Mouse (Mus musculus): ENCODE data around the gene Adgrv1. TPM values are rescaled to one million over a fixed set of nuclear protein-coding genes. Genes with fewer than 3 reads are reported as not detected.

Adgrv1 gene
- polyA plus RNA-seq, 1 experiment from 2014 or later: 4.3 TPM

DNA sequence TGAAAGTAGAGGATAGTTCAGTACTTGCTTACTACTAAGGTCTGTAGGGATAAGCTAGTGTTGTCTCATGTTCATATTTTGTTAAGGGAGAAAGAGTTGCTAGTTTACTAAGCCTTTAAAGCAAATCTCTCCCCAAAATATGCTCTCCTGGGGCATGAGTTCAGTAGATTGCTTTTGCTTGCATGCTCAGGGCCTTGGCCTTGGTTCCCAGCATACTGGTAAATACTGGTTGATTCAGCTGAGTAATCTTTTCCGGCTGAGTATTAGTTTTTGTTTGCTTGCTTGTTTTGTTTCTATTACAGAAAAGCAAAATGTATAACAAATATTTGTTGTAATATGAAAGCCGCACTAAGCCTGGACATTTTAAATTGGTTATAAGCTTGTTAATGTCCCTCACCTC, 422.4 kb downstream of the Adgrv1 start:
- Histone ChIP-seq H3K27me3 (ENCODE audit: insufficient read depth, low read length) (no peaks in the 10 kb centered on the region), H3K4me3 (ENCODE audit: low read length) (no peak overlapping the region), H3K4me1 (ENCODE audit: insufficient read depth, low read length) (peaks cover 7% of the 10 kb centered on the region; the same call in 1 of the 2 replicates), H3K27ac (ENCODE audit: low read length) (no peak overlapping the region), H3K9me3 (ENCODE audit: low read length) (no peaks in the 10 kb centered on the region), H3K9ac (replicated peaks; ENCODE audit: low read length) (no peak overlapping the region), H3K36me3 (ENCODE audit: insufficient read depth, low read length) (no peaks in the 10 kb centered on the region), H3K4me2 (replicated peaks; ENCODE audit: low read depth, low read length) (no peak overlapping the region)
- 95% methylated on average over 2 of the region's 2 CpGs for WGBS
- no peak for ATAC-seq (ENCODE audit: low FRiP score, low TSS enrichment)

- WGBS: 85% methylated on average over 3 of the region's 3 CpGs
- H3K4me3 ChIP-seq (ENCODE audit: low read length): no peak overlapping the region
- H3K27ac ChIP-seq (ENCODE audit: low read length): no peak overlapping the region
Observed at GRCm38 (mm10) chr13:81209815-81210214, 423.1 kb downstream of the Adgrv1 start.

DNA sequence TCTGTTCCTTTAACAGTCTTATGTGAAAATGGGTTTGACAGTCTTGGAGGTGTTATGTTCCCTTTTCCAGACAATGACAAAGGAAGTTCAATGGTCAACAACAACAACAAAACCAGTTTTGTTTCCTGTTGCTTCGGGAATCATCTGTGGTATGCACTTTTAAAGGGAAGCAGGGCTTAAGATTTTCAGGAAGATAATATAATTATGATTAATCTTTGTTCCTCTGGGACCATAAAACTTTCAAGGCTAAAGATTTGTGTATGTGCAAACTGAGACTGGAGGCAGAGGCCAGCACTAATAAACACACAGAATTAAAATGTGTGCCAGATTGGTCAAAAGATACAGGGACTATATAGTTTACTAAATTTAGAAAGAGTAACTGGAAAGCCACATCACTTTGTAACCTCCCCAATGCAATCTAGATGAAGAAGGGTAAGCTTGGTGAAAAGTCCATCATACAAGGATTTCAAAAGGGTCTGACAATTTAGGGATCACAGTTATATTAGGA, 424.8 kb downstream of the Adgrv1 start:
- peak; percentile 73; the same call in 1 of the 2 replicates for ATAC-seq (ENCODE audit: low FRiP score, low TSS enrichment)
- peaks cover 7% of the 10 kb centered on the region; the same call in 1 of the 2 replicates for H3K4me1 ChIP-seq (ENCODE audit: insufficient read depth, low read length)
- no peaks in the 10 kb centered on the region for H3K27me3 ChIP-seq (ENCODE audit: insufficient read depth, low read length)
- WGBS: 37% methylated on average over 1 of the region's 1 CpGs
- no peaks in the 10 kb centered on the region for H3K9me3 ChIP-seq (ENCODE audit: low read length)
- H3K27ac ChIP-seq (ENCODE audit: low read length): no peak overlapping the region
- no peak overlapping the region for H3K4me2 ChIP-seq (replicated peaks; ENCODE audit: low read depth, low read length)
- no peak overlapping the region for H3K9ac ChIP-seq (replicated peaks; ENCODE audit: low read length)
- no peak overlapping the region for H3K4me3 ChIP-seq (ENCODE audit: low read length)
- H3K36me3 ChIP-seq (ENCODE audit: insufficient read depth, low read length): no peaks in the 10 kb centered on the region

More at GRCm38 (mm10) chr13:81209815-81210214, 423.1 kb downstream of the Adgrv1 start:
- Histone ChIP-seq H3K4me1 (ENCODE audit: insufficient read depth, low read length) (peaks cover 7% of the 10 kb centered on the region; the same call in 1 of the 2 replicates), H3K9ac (replicated peaks; ENCODE audit: low read length) (no peak overlapping the region), H3K4me2 (replicated peaks; ENCODE audit: low read depth, low read length) (no peak overlapping the region), H3K27me3 (ENCODE audit: insufficient read depth, low read length) (no peaks in the 10 kb centered on the region), H3K36me3 (ENCODE audit: insufficient read depth, low read length) (no peaks in the 10 kb centered on the region), H3K9me3 (ENCODE audit: low read length) (no peaks in the 10 kb centered on the region)
- ATAC-seq (ENCODE audit: low FRiP score, low TSS enrichment): no peak

- Histone ChIP-seq H3K9ac (replicated peaks; ENCODE audit: low read length) (no peak overlapping the region), H3K9me3 (ENCODE audit: low read length) (no peaks in the 10 kb centered on the region), H3K27me3 (ENCODE audit: insufficient read depth, low read length) (no peaks in the 10 kb centered on the region), H3K36me3 (ENCODE audit: insufficient read depth, low read length) (no peaks in the 10 kb centered on the region), H3K4me2 (replicated peaks; ENCODE audit: low read depth, low read length) (no peak overlapping the region), H3K4me1 (ENCODE audit: insufficient read depth, low read length) (peaks cover 16% of the 10 kb centered on the region), H3K27ac (ENCODE audit: low read length) (0 out of 2 replicates have a peak overlapping the region, but pooled peaks have one; percentile 6), H3K4me3 (ENCODE audit: low read length) (no peak overlapping the region)
- WGBS: 44% methylated on average over 12 of the region's 12 CpGs
- no peak for ATAC-seq (ENCODE audit: low FRiP score, low TSS enrichment)
Observed at GRCm38 (mm10) chr13:81181966-81182908, 450.7 kb downstream of the Adgrv1 start.

- Histone ChIP-seq H3K4me3 (ENCODE audit: low read length) (no peak overlapping the region), H3K4me2 (replicated peaks; ENCODE audit: low read depth, low read length) (no peak overlapping the region), H3K4me1 (ENCODE audit: insufficient read depth, low read length) (peaks cover 16% of the 10 kb centered on the region), H3K9me3 (ENCODE audit: low read length) (no peaks in the 10 kb centered on the region), H3K36me3 (ENCODE audit: insufficient read depth, low read length) (no peaks in the 10 kb centered on the region), H3K9ac (replicated peaks; ENCODE audit: low read length) (no peak overlapping the region), H3K27me3 (ENCODE audit: insufficient read depth, low read length) (no peaks in the 10 kb centered on the region), H3K27ac (ENCODE audit: low read length) (no peak overlapping the region)
- WGBS: 31% methylated on average over 4 of the region's 4 CpGs
- no peak for ATAC-seq (ENCODE audit: low FRiP score, low TSS enrichment)
Observed at GRCm38 (mm10) chr13:81181459-81181858, 451.5 kb downstream of the Adgrv1 start.

DNA sequence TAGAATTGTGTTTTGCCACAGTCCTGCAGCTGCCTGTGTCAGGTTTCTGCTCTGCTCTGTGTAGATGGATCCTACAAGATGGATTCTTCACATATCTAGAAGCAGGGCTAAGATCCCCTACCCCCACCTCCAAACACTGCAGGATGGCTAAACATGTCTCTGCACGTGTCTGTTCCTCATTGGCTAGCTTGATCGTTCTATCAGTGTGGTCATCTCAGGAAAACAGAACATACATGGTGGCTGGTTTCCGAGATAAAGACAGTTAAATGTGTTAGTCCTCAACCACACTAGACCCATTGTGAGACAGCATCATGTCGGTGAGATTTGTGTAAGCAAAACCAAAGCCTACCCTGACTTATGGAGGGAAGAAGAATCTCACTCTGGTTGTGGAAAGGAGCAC, 456.1 kb downstream of the Adgrv1 start:
- no peaks in the 10 kb centered on the region for H3K9me3 ChIP-seq (ENCODE audit: low read length)
- H3K4me1 ChIP-seq (ENCODE audit: insufficient read depth, low read length): peaks cover 5% of the 10 kb centered on the region
- no peak for ATAC-seq (ENCODE audit: low FRiP score, low TSS enrichment)
- H3K9ac ChIP-seq (replicated peaks; ENCODE audit: low read length): no peak overlapping the region
- no peaks in the 10 kb centered on the region for H3K27me3 ChIP-seq (ENCODE audit: insufficient read depth, low read length)
- H3K27ac ChIP-seq (ENCODE audit: low read length): no peak overlapping the region
- no peak overlapping the region for H3K4me2 ChIP-seq (replicated peaks; ENCODE audit: low read depth, low read length)
- H3K4me3 ChIP-seq (ENCODE audit: low read length): no peak overlapping the region
- whole genome bisulfite sequencing: 89% methylated on average over 4 of the region's 4 CpGs
- no peaks in the 10 kb centered on the region for H3K36me3 ChIP-seq (ENCODE audit: insufficient read depth, low read length)

GRCm38 (mm10) chr13:81176071-81176470, 456.9 kb downstream of the Adgrv1 start:
- no peaks in the 10 kb centered on the region for H3K4me1 ChIP-seq (ENCODE audit: insufficient read depth, low read length)
- no peak for ATAC-seq (ENCODE audit: low FRiP score, low TSS enrichment)
- no peak overlapping the region for H3K9ac ChIP-seq (replicated peaks; ENCODE audit: low read length)
- no peaks in the 10 kb centered on the region for H3K27me3 ChIP-seq (ENCODE audit: insufficient read depth, low read length)
- no peak overlapping the region for H3K4me2 ChIP-seq (replicated peaks; ENCODE audit: low read depth, low read length)
- 79% methylated on average over 3 of the region's 3 CpGs for WGBS
- no peak overlapping the region for H3K4me3 ChIP-seq (ENCODE audit: low read length)
- H3K9me3 ChIP-seq (ENCODE audit: low read length): no peaks in the 10 kb centered on the region
- H3K36me3 ChIP-seq (ENCODE audit: insufficient read depth, low read length): no peaks in the 10 kb centered on the region
- no peak overlapping the region for H3K27ac ChIP-seq (ENCODE audit: low read length)

- Histone ChIP-seq H3K4me1 (ENCODE audit: insufficient read depth, low read length) (no peaks in the 10 kb centered on the region), H3K9me3 (ENCODE audit: low read length) (no peaks in the 10 kb centered on the region), H3K4me2 (replicated peaks; ENCODE audit: low read depth, low read length) (no peak overlapping the region), H3K36me3 (ENCODE audit: insufficient read depth, low read length) (no peaks in the 10 kb centered on the region), H3K9ac (replicated peaks; ENCODE audit: low read length) (no peak overlapping the region), H3K27me3 (ENCODE audit: insufficient read depth, low read length) (no peaks in the 10 kb centered on the region), H3K27ac (ENCODE audit: low read length) (no peak overlapping the region), H3K4me3 (ENCODE audit: low read length) (no peak overlapping the region)
- ATAC-seq (ENCODE audit: low FRiP score, low TSS enrichment): no peak
- WGBS: 85% methylated on average over 3 of the region's 3 CpGs
Observed at GRCm38 (mm10) chr13:81171115-81171514, 461.8 kb downstream of the Adgrv1 start.

DNA sequence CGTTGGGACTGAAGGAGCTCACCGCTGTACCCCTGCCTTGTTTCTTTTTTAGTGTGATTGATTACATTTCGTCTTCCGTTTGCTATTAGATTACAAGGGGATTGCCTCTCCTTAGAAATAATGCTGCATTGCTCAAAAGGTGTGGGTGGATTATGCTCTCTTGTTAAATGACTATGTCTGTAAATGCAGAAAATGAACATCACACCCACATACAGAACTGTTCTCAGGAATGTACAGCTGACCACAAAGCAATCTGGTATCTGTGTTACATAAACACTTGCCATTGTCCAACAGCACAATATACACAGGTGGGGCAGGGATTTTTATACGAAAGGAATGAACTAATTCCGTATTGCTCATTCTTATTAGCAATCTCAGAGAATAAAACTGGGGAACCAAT, 465.5 kb downstream of the Adgrv1 start:
- Histone ChIP-seq H3K4me3 (ENCODE audit: low read length) (no peak overlapping the region), H3K27me3 (ENCODE audit: insufficient read depth, low read length) (no peaks in the 10 kb centered on the region), H3K36me3 (ENCODE audit: insufficient read depth, low read length) (no peaks in the 10 kb centered on the region), H3K4me2 (replicated peaks; ENCODE audit: low read depth, low read length) (no peak overlapping the region), H3K9me3 (ENCODE audit: low read length) (no peaks in the 10 kb centered on the region), H3K27ac (ENCODE audit: low read length) (no peak overlapping the region), H3K4me1 (ENCODE audit: insufficient read depth, low read length) (no peaks in the 10 kb centered on the region), H3K9ac (replicated peaks; ENCODE audit: low read length) (no peak overlapping the region)
- 65% methylated on average over 6 of the region's 6 CpGs for WGBS
- ATAC-seq (ENCODE audit: low FRiP score, low TSS enrichment): no peak

DNA sequence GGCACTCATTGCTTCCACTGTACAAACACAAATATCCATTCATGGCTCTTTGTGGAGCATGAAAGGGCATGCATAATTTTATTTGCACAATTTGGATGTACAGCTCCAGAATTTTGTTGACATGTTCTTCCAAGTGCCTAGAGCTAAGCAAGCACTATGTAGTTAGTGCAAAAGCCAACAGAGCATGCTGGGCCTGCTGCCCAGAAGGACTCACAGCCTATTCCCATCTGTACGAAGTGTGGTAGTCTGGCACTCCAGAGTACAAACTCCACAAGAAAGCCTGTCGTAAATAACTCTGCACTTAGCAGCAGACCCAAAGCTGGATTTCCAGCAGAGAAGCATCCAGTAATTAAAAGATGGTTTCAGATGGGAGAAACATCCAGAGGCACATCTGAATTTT, 473.1 kb downstream of the Adgrv1 start:
- ATAC-seq (ENCODE audit: low FRiP score, low TSS enrichment): no peak
- no peak overlapping the region for H3K4me2 ChIP-seq (replicated peaks; ENCODE audit: low read depth, low read length)
- no peaks in the 10 kb centered on the region for H3K27me3 ChIP-seq (ENCODE audit: insufficient read depth, low read length)
- H3K27ac ChIP-seq (ENCODE audit: low read length): no peak overlapping the region
- no peaks in the 10 kb centered on the region for H3K36me3 ChIP-seq (ENCODE audit: insufficient read depth, low read length)
- WGBS: 44% methylated on average over 2 of the region's 2 CpGs
- no peaks in the 10 kb centered on the region for H3K9me3 ChIP-seq (ENCODE audit: low read length)
- H3K9ac ChIP-seq (replicated peaks; ENCODE audit: low read length): no peak overlapping the region
- H3K4me1 ChIP-seq (ENCODE audit: insufficient read depth, low read length): no peaks in the 10 kb centered on the region
- H3K4me3 ChIP-seq (ENCODE audit: low read length): no peak overlapping the region

Data from kidney, embryonic 16.5 days (tissue).